Mouse (Mus musculus): ENCODE measurements around the gene Sprr2a2. TPM values are rescaled to one million over a fixed set of nuclear protein-coding genes. Genes with fewer than 3 reads are reported as not detected.
"Not testable (repeated sequence)": the region's sequence is repeated elsewhere in the genome, so short reads cannot be mapped to it uniquely, and the experiment has no call there.

Gene Sprr2a2
- polyA plus RNA-seq, 2 experiments: 9.7 to 10.2 TPM

DNA sequence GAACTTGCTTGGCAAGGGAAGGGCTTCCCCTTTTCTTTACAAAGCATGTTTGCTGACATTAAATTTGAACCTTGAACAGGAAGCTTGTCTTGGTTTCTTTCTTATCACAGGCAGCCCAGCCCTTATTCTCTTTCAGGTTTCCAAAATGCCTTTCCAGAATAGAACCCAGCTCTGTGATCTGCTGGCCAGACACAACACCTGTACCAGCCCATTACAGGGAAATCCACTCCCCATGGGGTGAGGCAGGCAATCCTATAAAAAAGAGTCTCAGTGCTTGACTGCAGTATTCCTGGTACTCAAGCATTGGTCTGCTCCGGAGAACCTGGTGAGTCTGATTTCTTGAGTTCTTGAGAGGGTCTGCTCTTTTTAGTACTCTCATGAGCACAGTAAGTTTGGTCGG, 34.7 kb downstream of the Sprr2a2 start:
- H3K27ac ChIP-seq (replicated peaks; ENCODE audit: low read depth, low read length); H3K4me2 ChIP-seq (replicated peaks; ENCODE audit: low read depth, low read length, severe bottlenecking); ATAC-seq (ENCODE audit: low FRiP score, low read depth); H3K9ac ChIP-seq (ENCODE audit: low read depth, low read length, severe bottlenecking); H3K4me3 ChIP-seq (replicated peaks; ENCODE audit: low read length); H3K27me3 ChIP-seq (ENCODE audit: control insufficient read depth, insufficient read depth, low read length); H3K4me1 ChIP-seq (ENCODE audit: control insufficient read depth, insufficient read depth, low read length); H3K9me3 ChIP-seq (ENCODE audit: control insufficient read depth, low read length); H3K36me3 ChIP-seq (ENCODE audit: control insufficient read depth, insufficient read depth, low read length); DNase-seq (ENCODE audit: low spot score): not testable (repeated sequence)
- 80% methylated on average over 1 of the region's 2 CpGs for WGBS

GRCm38 (mm10) chr3:92253860-92254259, 38.1 kb downstream of the Sprr2a2 start:
- H3K9me3 ChIP-seq (ENCODE audit: control insufficient read depth, low read length); H3K4me1 ChIP-seq (ENCODE audit: control insufficient read depth, insufficient read depth, low read length); DNase-seq (ENCODE audit: low spot score); H3K4me3 ChIP-seq (replicated peaks; ENCODE audit: low read length); H3K9ac ChIP-seq (ENCODE audit: low read depth, low read length, severe bottlenecking); H3K27me3 ChIP-seq (ENCODE audit: control insufficient read depth, insufficient read depth, low read length); ATAC-seq (ENCODE audit: low FRiP score, low read depth); H3K4me2 ChIP-seq (replicated peaks; ENCODE audit: low read depth, low read length, severe bottlenecking); H3K27ac ChIP-seq (replicated peaks; ENCODE audit: low read depth, low read length); H3K36me3 ChIP-seq (ENCODE audit: control insufficient read depth, insufficient read depth, low read length): not testable (repeated sequence)
- no CpG with 5 or more reads among the region's 8 CpGs for WGBS

- not testable (repeated sequence) for H3K4me2 ChIP-seq (replicated peaks; ENCODE audit: low read depth, low read length, severe bottlenecking); H3K27me3 ChIP-seq (ENCODE audit: control insufficient read depth, insufficient read depth, low read length); DNase-seq (ENCODE audit: low spot score); H3K4me1 ChIP-seq (ENCODE audit: control insufficient read depth, insufficient read depth, low read length); H3K36me3 ChIP-seq (ENCODE audit: control insufficient read depth, insufficient read depth, low read length); H3K4me3 ChIP-seq (replicated peaks; ENCODE audit: low read length); H3K9me3 ChIP-seq (ENCODE audit: control insufficient read depth, low read length); H3K27ac ChIP-seq (replicated peaks; ENCODE audit: low read depth, low read length); H3K9ac ChIP-seq (ENCODE audit: low read depth, low read length, severe bottlenecking); ATAC-seq (ENCODE audit: low FRiP score, low read depth)
Observed at GRCm38 (mm10) chr3:92258526-92258925, 42.8 kb downstream of the Sprr2a2 start.

- not testable (repeated sequence) for H3K4me1 ChIP-seq (ENCODE audit: control insufficient read depth, insufficient read depth, low read length); H3K9me3 ChIP-seq (ENCODE audit: control insufficient read depth, low read length); H3K9ac ChIP-seq (ENCODE audit: low read depth, low read length, severe bottlenecking); ATAC-seq (ENCODE audit: low FRiP score, low read depth); H3K4me3 ChIP-seq (replicated peaks; ENCODE audit: low read length); H3K27me3 ChIP-seq (ENCODE audit: control insufficient read depth, insufficient read depth, low read length); H3K27ac ChIP-seq (replicated peaks; ENCODE audit: low read depth, low read length); DNase-seq (ENCODE audit: low spot score); H3K4me2 ChIP-seq (replicated peaks; ENCODE audit: low read depth, low read length, severe bottlenecking); H3K36me3 ChIP-seq (ENCODE audit: control insufficient read depth, insufficient read depth, low read length)
- WGBS: no CpG with 5 or more reads among the region's 2 CpGs
Observed at GRCm38 (mm10) chr3:92263462-92263861, 47.7 kb downstream of the Sprr2a2 start.

DNA sequence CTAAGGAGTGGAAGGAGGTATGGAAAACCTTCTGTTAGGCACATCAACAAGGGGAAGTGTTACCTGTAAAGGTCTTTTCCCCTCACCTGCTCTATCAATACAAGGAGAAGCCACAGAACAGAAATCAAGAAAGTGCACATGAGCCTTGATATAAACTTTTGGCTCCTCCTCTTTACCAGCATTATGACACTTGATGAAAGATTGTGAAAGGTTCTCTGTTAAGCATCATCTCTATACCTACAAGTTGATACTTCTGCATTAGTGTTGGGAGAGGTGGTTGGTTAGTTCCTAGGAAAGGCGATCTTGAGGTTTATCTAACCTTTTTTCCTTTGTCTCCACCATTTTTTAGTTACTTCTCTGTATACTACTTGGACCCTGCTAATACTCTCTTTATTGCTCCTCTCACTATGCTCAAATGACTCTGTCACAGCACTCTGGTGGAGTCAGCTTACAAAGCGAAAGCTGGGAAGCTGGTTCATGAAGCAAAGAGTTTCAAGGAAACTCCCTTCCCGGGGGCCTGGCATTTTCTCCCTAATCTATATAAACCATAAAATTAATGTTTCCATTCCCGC, 55.8 kb downstream of the Sprr2a2 start:
- H3K4me2 ChIP-seq (replicated peaks; ENCODE audit: low read depth, low read length, severe bottlenecking); H3K27me3 ChIP-seq (ENCODE audit: control insufficient read depth, insufficient read depth, low read length); H3K36me3 ChIP-seq (ENCODE audit: control insufficient read depth, insufficient read depth, low read length); H3K4me1 ChIP-seq (ENCODE audit: control insufficient read depth, insufficient read depth, low read length); H3K9me3 ChIP-seq (ENCODE audit: control insufficient read depth, low read length); DNase-seq (ENCODE audit: low spot score); H3K27ac ChIP-seq (replicated peaks; ENCODE audit: low read depth, low read length); H3K9ac ChIP-seq (ENCODE audit: low read depth, low read length, severe bottlenecking); ATAC-seq (ENCODE audit: low FRiP score, low read depth); H3K4me3 ChIP-seq (replicated peaks; ENCODE audit: low read length): not testable (repeated sequence)
- WGBS: no CpG with 5 or more reads among the region's 4 CpGs

GRCm38 (mm10) chr3:92273504-92273903, 57.8 kb downstream of the Sprr2a2 start:
- H3K4me3 ChIP-seq (replicated peaks; ENCODE audit: low read length); DNase-seq (ENCODE audit: low spot score); H3K27ac ChIP-seq (replicated peaks; ENCODE audit: low read depth, low read length); H3K4me2 ChIP-seq (replicated peaks; ENCODE audit: low read depth, low read length, severe bottlenecking); H3K36me3 ChIP-seq (ENCODE audit: control insufficient read depth, insufficient read depth, low read length); H3K9me3 ChIP-seq (ENCODE audit: control insufficient read depth, low read length); H3K27me3 ChIP-seq (ENCODE audit: control insufficient read depth, insufficient read depth, low read length); H3K4me1 ChIP-seq (ENCODE audit: control insufficient read depth, insufficient read depth, low read length); H3K9ac ChIP-seq (ENCODE audit: low read depth, low read length, severe bottlenecking): not testable (repeated sequence)
- peak; percentile 43 for ATAC-seq (ENCODE audit: low FRiP score, low read depth)

DNA sequence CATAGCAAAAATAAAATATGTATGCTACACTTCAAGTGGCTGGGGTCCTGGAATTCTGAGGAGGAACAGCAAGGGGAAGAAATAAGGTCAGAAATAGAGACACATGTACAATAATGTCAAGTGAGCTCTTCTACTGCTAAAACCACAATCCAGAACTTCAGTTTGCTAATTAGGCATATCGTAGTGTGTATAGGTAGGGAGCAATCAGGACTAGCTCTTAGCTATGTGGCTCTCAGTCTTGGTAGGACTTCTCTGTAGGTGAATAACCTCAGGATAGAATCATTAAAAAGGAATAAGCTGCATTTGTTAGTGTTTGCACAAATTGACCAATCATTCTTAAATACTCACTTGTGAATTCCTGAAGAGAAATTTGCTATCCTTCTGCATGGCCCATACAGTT, 58.3 kb downstream of the Sprr2a2 start:
- WGBS: no CpG with 5 or more reads among the region's 1 CpGs

GRCm38 (mm10) chr3:92279663-92280062, 63.9 kb downstream of the Sprr2a2 start:
- H3K36me3 ChIP-seq (ENCODE audit: control insufficient read depth, insufficient read depth, low read length); H3K9ac ChIP-seq (ENCODE audit: low read depth, low read length, severe bottlenecking); H3K27me3 ChIP-seq (ENCODE audit: control insufficient read depth, insufficient read depth, low read length); H3K9me3 ChIP-seq (ENCODE audit: control insufficient read depth, low read length); H3K4me3 ChIP-seq (replicated peaks; ENCODE audit: low read length); DNase-seq (ENCODE audit: low spot score); H3K27ac ChIP-seq (replicated peaks; ENCODE audit: low read depth, low read length); H3K4me1 ChIP-seq (ENCODE audit: control insufficient read depth, insufficient read depth, low read length); ATAC-seq (ENCODE audit: low FRiP score, low read depth); H3K4me2 ChIP-seq (replicated peaks; ENCODE audit: low read depth, low read length, severe bottlenecking): not testable (repeated sequence)

More for the DNA sequence above, 58.3 kb downstream of the Sprr2a2 start:
- not testable (repeated sequence) for H3K27ac ChIP-seq (replicated peaks; ENCODE audit: low read depth, low read length); DNase-seq (ENCODE audit: low spot score); ATAC-seq (ENCODE audit: low FRiP score, low read depth); H3K9ac ChIP-seq (ENCODE audit: low read depth, low read length, severe bottlenecking); H3K36me3 ChIP-seq (ENCODE audit: control insufficient read depth, insufficient read depth, low read length); H3K9me3 ChIP-seq (ENCODE audit: control insufficient read depth, low read length); H3K4me2 ChIP-seq (replicated peaks; ENCODE audit: low read depth, low read length, severe bottlenecking); H3K4me1 ChIP-seq (ENCODE audit: control insufficient read depth, insufficient read depth, low read length); H3K27me3 ChIP-seq (ENCODE audit: control insufficient read depth, insufficient read depth, low read length); H3K4me3 ChIP-seq (replicated peaks; ENCODE audit: low read length)

All from limb, embryonic 14.5 days (tissue).